Mouse (Mus musculus) left cerebral cortex, postnatal 36 days (tissue): ENCODE data around the gene Hdac4. TPM values are rescaled to one million over a fixed set of nuclear protein-coding genes. Genes with fewer than 3 reads are reported as not detected.

Experiments
- DNase-seq, 2 experiments: peaks; one replicate each; pipeline ENCODE4 v3.0.0; 2021 to 2022; ENCODE audit warnings: low spot score in 2 of 2, mixed read lengths in 1 of 2
- intact Hi-C: fragments of 180-260 bp; cut with DNase I; formaldehyde crosslinking; loops from one replicate; pipeline ENCODE4 v1.15.1; 2025
- total RNA-seq, 2 experiments: library from RNA; stranded (reverse); gene quantifications; 2 replicates each; pipeline ENCODE4 v1.2.3; 2021

The Hdac4 gene
- total RNA-seq, 2 experiments from 2014 or later: 105 to 125 TPM

GRCm38 (mm10) chr1:92079982-92080537 lies 115.4 kb downstream of the Hdac4 start:
- DNase-seq: no peak
- intact Hi-C loops: no loop called here

DNA sequence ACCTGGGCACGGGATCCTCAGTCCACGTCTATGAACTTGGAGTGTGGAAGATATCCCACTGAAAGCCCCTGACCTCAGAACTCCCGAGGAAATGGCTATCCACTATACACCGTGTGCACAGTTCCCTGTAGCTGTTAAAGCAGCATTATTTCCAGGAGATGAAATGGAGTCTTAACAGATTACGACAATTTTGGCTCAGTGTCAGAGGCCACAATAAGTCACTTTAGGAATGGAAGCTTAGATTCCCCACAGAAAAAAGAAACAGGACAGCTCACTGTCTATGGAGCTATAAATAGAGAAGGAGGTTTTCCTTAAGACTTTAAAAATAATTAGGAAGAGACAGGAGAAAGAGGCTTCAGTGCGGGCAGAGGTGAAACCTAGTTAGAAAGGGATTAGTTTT lies 120.2 kb downstream of the Hdac4 start:
- DNase-seq: no peak
- intact Hi-C loops: no loop called here

- intact Hi-C loops: no loop called here
- no peak for DNase-seq
Observed at GRCm38 (mm10) chr1:92074655-92075054, 120.8 kb downstream of the Hdac4 start.

- intact Hi-C loops: no loop called here
- no peak for DNase-seq
Observed at GRCm38 (mm10) chr1:92069932-92070677, 125.4 kb downstream of the Hdac4 start.

GRCm38 (mm10) chr1:92069464-92069863 lies 126.0 kb downstream of the Hdac4 start:
- intact Hi-C loops: no loop called here
- no peak for DNase-seq

DNA sequence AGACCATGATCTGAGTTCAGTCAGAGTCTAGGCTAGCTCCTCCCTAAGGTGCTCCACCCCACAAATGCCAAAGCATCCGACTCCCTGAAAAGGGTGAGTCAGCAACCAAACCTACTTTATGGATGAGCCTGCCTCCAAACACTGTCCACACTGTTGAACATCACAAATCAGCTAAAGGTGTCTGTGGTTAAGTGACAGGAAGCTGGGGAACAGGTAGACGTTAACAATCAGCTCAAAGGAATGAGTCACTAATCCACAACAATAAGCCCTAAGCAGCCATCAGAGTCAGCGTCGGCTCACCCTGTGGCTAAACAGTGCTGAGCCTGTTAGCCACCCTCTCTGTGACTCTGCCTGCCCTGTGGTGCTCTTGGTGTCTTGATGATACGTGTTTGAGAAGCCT lies 131.2 kb downstream of the Hdac4 start:
- DNase-seq: no peak
- intact Hi-C loops: no loop called here

- no peak for DNase-seq
- intact Hi-C loops: no loop called here
Observed at GRCm38 (mm10) chr1:92063271-92063670, 132.2 kb downstream of the Hdac4 start.

GRCm38 (mm10) chr1:92061198-92062073 lies 134.1 kb downstream of the Hdac4 start:
- intact Hi-C loops: no loop called here
- DNase-seq: no peak

DNA sequence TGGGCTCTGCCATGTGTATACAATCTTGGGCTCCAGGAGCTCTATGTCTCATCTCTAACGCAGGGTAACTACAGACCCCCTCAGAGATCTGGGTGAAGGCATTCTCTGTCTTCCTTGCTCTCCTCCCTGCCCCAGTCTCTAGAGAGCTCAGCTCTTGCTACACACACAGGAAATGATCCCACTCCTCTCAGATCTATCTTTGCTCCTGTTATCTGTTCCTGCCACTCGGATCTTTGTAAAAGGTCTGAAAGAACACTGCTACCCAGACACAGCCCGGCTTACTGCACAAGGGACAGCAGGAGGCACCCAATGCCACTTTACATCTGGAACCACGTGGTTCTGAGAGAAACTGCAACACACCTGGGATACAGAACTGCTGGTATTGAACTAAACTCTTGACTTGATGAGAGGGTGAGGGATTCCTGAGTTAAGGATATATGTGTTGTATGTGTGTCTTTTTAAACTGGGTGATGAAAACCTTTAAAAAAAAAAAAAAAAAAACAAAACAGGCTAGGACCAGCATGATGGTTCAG lies 134.9 kb downstream of the Hdac4 start:
- intact Hi-C loops: no loop called here
- DNase-seq: no peak

GRCm38 (mm10) chr1:92059571-92059970 lies 135.9 kb downstream of the Hdac4 start:
- intact Hi-C loops: no loop called here

DNA sequence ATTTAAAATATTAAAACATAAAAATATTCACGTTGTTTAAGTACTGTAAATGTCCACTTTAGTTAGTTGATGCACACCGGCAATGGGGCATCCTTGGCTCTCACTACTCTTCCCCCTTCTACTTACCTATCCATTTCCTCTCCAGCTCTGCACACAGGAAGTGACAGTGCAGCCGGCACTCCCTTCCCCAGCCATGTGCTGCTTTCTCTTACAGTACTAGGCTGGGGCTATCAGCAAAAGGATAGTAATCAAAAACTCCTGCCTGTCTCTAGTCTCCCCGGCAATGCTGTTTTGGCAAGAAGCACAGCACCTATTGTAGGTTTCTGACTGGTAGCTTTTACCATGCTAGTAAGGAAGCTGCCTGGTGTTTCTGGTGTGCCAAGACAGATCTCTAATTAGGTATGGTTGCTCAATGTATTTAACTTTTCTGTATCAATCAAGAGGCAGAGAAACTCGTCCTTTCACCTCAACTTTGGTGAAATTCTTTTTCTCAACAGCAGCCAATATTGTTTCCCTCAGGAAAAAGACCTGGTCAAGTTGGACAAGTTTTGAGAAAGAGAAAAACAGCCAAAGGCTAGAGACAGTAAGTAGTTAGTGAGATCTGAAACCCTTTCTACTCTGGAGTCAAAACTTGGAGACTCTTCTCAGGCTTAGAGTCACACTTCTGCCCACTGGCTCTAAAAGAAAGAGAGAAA lies 136.6 kb downstream of the Hdac4 start:
- no peak for DNase-seq
- intact Hi-C loops: no loop called here

More at GRCm38 (mm10) chr1:92059571-92059970, 135.9 kb downstream of the Hdac4 start:
- DNase-seq: no peak

DNA sequence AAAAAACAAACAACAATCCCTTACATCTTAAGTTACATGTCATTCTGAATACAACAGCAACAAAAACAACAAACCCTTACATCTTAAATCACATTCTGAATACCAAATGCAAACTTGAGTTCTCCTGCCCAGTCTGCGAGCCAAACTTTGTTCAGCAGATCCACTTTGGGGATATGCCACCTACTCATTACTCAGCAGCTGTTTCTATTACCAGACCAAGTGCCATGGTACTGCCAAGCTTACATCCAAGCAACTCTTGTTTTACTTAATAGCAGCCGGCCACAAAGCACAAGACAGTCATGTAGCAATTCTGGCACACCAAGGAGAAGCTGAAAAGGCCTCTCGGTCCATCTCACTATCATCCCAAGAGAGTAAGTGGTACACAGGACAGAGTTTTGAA lies 138.4 kb downstream of the Hdac4 start:
- no peak for DNase-seq
- intact Hi-C loops: no loop called here

GRCm38 (mm10) chr1:92055149-92055548 lies 140.3 kb downstream of the Hdac4 start:
- intact Hi-C loops: no loop called here
- DNase-seq: no peak

DNA sequence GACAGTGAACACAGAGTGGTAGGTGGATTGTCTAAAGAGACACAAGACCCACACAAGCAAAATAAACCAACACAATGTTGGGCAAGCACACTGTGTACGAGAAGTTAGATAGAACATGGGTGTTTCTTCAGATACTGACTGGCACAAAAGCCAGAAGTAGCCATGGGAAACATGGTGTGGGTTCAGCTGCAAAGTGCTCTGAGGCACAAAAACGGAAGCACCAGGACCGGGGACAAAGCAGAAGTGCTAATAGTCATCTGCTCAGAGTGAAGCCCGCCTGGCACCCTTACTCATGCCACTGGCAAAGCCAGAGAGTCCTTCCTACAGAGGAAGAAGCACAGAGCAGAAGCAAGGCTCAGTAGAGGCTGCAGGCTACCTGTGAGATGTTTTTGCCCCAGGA lies 143.3 kb downstream of the Hdac4 start:
- intact Hi-C loops: no loop called here
- DNase-seq: no peak

DNA sequence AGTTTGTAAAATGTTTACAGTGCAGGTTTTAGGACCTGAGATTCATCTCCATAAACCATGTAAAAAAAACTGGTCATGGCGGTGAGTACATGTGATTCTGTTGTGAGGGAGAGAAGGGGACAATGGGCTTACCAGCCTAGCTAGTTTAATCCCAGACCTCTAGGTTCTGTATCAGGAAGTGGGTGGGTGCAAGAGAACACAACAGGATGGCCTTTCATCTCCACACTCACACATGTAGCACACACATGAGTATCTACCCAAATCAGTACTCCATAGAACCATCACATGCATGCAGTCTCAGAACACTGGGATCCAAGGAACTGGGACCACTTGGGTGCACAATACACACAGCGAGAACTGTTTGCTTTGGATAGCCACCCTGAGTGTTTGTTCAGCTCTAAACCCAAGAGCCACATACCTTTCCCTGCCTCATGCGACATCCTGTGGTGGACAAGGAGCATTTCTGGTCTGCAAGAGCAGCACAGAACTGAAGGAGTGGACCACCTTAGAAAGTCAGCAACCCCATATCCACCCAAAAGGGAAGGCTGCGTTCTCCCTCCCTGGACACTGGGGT lies 143.9 kb downstream of the Hdac4 start:
- intact Hi-C loops: no loop called here
- no peak for DNase-seq

GRCm38 (mm10) chr1:92050992-92051391 lies 144.5 kb downstream of the Hdac4 start:
- DNase-seq: no peak
- intact Hi-C loops: no loop called here

GRCm38 (mm10) chr1:92050566-92050965 lies 144.9 kb downstream of the Hdac4 start:
- intact Hi-C loops: no loop called here

DNA sequence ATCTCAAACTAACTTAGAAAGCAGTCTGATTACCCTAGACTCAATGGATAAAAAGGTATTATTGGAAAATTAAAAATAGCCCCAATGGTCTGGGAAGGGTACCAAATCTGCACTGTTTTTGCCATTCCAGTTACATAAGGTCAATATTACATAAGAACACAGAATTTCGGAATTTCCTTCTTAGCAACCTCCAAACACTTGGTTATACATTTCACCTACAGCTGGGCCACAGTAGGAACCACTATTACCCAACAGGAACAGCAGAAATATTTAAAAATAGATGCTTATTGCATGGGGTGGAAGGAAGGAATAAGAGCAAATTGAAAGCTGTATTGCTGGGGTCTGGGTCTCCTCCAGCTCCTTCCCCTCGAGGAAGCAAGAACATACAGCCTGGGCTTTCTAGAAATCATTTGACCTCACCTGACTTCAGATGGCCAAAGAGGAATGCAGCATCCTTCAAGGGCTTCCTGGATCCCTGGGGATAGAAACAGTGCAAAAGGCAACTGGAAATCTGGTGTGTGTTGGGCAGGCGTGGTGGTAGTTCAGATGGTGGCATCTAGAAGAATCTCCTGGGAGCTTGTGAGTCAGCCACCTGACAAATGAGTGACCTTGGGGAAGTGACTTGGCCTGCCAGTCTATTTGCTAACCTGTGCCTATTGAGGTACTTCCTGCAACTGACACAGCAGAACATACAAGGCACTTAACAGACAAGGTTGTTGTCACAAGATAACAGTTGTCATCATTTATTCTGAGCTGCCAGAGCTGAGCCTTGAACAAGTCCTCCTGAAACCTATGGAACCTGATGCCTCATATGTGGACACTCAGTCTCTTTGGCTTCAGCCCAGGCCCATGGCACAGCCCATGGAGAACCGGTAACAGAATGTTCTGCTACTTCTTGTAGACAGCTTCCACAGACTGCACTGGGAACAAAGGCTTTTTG lies 146.8 kb downstream of the Hdac4 start:
- intact Hi-C loops: no loop called here
- no peak for DNase-seq

More at GRCm38 (mm10) chr1:92050566-92050965, 144.9 kb downstream of the Hdac4 start:
- no peak for DNase-seq
